Mouse (Mus musculus) heart, embryonic 16.5 days (tissue): ENCODE measurements at regions not wholly inside any gene's neighbourhood (a gene's known extent, or its start where the extent isn't known, plus 50 kb on each side); places are given as distances from the start of the nearest gene placed in this dataset.

Source experiments
- ATAC-seq: fragments of 200-750 bp; cut with Nextera tagmentation; replicated peaks from 2 replicates; pipeline ENCODE4 v1.8.0; 2017; ENCODE audit warnings: moderate number of reproducible peaks; ENCODE audit not compliant: insufficient read depth, low FRiP score; ENCODE audit errors: extremely low read depth
- H3K27ac ChIP-seq: fragments of 300-500 bp; sonication (generic); 2 replicates; pipeline ENCODE4 v1.5.1; 2014; ENCODE audit warnings: mild to moderate bottlenecking, low read length, control low read depth, moderate library complexity
- H3K27me3 ChIP-seq: fragments of 300-500 bp; sonication (generic); 2 replicates; pipeline ENCODE4 v1.6.1; 2014; ENCODE audit warnings: low read length, mixed read lengths; ENCODE audit not compliant: control insufficient read depth, insufficient read depth
- H3K36me3 ChIP-seq: fragments of 300-500 bp; sonication (generic); 2 replicates; pipeline ENCODE4 v1.6.1; 2014; ENCODE audit not compliant: control insufficient read depth, insufficient read depth
- H3K4me1 ChIP-seq: fragments of 300-500 bp; sonication (generic); 2 replicates; pipeline ENCODE4 v1.6.1; 2014; ENCODE audit warnings: low read length, mixed read lengths; ENCODE audit not compliant: control insufficient read depth, insufficient read depth
- H3K4me2 ChIP-seq: fragments of 300-500 bp; sonication (generic); 2 replicates; pipeline ENCODE4 v1.6.1; 2014; ENCODE audit warnings: low read depth, mild to moderate bottlenecking, control low read depth, low read length
- H3K4me3 ChIP-seq: fragments of 300-500 bp; sonication (generic); 2 replicates; pipeline ENCODE4 v1.5.1; 2014; ENCODE audit warnings: mild to moderate bottlenecking, control low read depth, low read length
- H3K9ac ChIP-seq: fragments of 300-500 bp; sonication (generic); 2 replicates; pipeline ENCODE4 v1.6.1; 2014; ENCODE audit warnings: low read length, control low read depth
- H3K9me3 ChIP-seq: fragments of 300-500 bp; sonication (generic); replicated peaks from 2 replicates; pipeline ENCODE4 v1.6.1; 2016; ENCODE audit warnings: low read length; ENCODE audit not compliant: control insufficient read depth
- WGBS: fragments of 180-500 bp; shearing (Covaris S2); extraction: QIAGEN DNeasy Blood & Tissue Kit; methylation state at CpG from one replicate; pipeline ENCODE4 v1.1.7; 2014; 5-methylcytosine and 5-hydroxymethylcytosine counted together

GRCm38 (mm10) chr16:20798115-20798514 lies 63.8 kb upstream of the Thpo start:
- H3K9ac ChIP-seq = no peak overlapping the region
- H3K27me3 ChIP-seq = no peaks in the 10 kb centered on the region
- H3K4me2 ChIP-seq = no peak overlapping the region
- ATAC-seq = no peak
- no peak overlapping the region for H3K27ac ChIP-seq
- no peaks in the 10 kb centered on the region for H3K9me3 ChIP-seq
- H3K4me3 ChIP-seq = no peak overlapping the region
- 61% methylated on average over 4 of the region's 4 CpGs for WGBS
- H3K4me1 ChIP-seq = no peaks in the 10 kb centered on the region
- no peaks in the 10 kb centered on the region for H3K36me3 ChIP-seq

DNA sequence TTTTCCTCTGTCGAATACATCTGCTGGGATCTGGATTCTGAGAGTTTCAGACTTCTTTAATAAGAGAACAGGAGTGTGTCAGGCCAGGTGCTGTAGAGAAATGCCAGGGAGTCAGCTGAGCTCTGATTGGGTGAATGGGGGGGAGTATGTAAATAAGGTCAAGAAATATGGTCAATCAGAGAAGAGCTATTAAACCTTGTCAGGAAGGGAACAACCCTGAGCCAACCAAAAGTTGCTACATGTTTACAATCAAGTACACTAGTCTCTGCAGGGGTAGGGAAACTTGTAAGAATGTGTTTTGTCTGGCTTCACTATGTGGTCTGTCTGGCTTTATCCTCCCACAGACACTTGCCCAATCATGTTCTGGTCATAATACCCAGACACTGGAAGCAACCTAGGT lies 60.4 kb upstream of the Thpo start:
- H3K27me3 ChIP-seq = no peaks in the 10 kb centered on the region
- H3K36me3 ChIP-seq = no peaks in the 10 kb centered on the region
- no peak overlapping the region for H3K4me2 ChIP-seq
- H3K4me1 ChIP-seq = no peaks in the 10 kb centered on the region
- H3K27ac ChIP-seq = no peak overlapping the region
- no peak overlapping the region for H3K9ac ChIP-seq
- WGBS = 63% methylated on average over 1 of the region's 1 CpGs
- no peak overlapping the region for H3K4me3 ChIP-seq
- H3K9me3 ChIP-seq = no peaks in the 10 kb centered on the region
- ATAC-seq = no peak
